Mouse (Mus musculus) ES-Bruce4 (cell line): ENCODE results near the gene Rhou.

Experiments
- CTCF ChIP-seq: IDR thresholded peaks from one replicate; pipeline ENCODE4 v1.8.1; 2011; ENCODE audit warnings: low read depth, low read length
- EP300 ChIP-seq: IDR thresholded peaks from 2 replicates; pipeline ENCODE4 v1.6.1; 2011; ENCODE audit warnings: low read depth, low read length; ENCODE audit not compliant: insufficient read depth

DNA sequence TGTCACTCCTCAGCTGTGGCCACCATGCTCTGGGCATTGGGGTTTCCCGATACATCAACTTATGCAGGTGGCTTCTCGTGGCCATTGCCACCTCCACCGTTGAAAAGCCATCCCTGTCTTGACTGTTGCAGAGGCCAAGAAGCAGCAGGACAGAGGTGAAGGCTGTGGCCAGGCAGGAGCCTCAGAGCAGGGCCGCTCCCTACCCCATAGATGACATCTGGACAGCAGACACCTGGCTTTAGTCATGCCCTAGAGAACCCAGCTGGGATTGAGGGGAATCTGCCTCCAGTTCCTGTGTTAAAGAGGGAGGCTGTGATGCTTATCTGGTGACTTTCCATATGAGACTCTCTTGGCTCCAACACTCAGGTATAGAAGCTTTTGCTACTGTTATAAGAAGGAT lies 24.7 kb downstream of the Rhou start:
- TF ChIP-seq CTCF, result no peak
- TF ChIP-seq EP300, result no peak
